Mouse (Mus musculus): ENCODE measurements at regions not wholly inside any gene's neighbourhood (a gene's known extent, or its start where the extent isn't known, plus 50 kb on each side); places are given as distances from the start of the nearest gene placed in this dataset.

DNA sequence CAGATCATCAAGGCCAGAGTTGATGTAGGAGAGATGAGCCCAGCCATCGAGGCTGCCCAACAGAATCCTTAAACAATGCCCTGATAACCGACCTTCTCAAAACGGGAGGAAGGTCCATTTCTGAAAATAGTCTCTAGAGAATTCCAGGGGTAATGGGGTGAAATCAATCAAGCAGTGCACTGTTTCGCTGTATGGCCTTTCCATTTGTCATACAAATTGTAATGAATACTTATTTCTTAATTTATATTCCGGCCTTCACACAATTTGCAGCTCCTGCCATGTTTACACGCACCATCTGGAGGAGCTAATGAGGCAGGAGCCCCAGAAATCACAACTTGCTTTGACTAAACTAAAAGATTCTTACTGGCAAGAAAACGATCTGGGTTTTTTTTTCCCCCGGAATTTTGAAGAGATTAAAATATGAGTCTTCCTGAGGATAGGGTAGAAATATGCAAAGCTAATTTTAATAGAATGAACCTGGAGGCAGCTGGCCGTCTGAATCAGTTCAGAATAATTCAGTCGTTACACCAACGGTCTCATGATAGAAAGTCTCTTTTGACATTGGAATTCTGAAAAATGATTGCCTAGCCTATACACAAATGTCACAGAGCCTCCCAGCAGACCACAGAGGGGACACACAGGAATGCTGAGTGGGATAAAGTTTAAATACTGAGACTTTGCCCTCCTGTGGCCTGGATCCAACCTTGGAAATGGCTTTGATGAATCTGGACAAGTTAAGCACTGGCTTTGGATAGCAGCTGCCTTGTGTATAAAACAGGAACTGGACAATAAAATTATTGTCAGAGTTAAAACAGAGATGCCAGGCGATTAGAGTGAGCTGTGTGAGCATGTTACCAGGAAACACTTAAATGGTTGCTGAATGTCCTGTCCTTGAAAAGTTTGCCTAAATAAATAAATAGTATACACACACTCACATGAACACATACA lies 115.0 kb upstream of the Frem1 start:
- no peak for DNase-seq (ENCODE audit: low read depth)

GRCm38 (mm10) chr4:83146740-83147139 lies 94.6 kb upstream of the Frem1 start:
- no peak for DNase-seq (ENCODE audit: low read depth)

- no peak for DNase-seq (ENCODE audit: low read depth)
Observed at GRCm38 (mm10) chr4:83145738-83146217, 93.6 kb upstream of the Frem1 start.

GRCm38 (mm10) chr4:83144781-83145517 lies 92.8 kb upstream of the Frem1 start:
- DNase-seq (ENCODE audit: low read depth), result no peak

DNA sequence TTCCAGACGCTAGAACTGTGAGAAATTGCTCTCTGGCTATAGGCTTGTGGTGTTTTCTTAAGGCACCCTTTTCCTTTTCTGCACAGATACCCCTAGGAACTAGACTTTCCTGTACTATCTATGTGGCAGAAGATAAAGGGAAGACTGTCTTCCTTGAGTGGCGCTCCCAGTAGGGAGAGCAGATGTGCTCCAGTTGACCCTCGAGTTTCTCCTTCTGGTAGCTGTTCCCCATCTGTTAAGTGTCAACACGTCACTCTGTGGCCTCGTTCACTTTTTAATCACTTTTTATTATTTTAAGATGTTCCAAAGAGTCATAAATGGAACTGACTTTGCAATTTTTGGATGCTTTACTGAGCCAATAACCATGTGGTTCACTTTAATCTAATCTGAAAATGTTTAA lies 89.6 kb upstream of the Frem1 start:
- no peak for DNase-seq (ENCODE audit: low read depth)

- no peak for DNase-seq (ENCODE audit: low read depth)
Observed at GRCm38 (mm10) chr4:83122668-83123005, 70.5 kb upstream of the Frem1 start.

DNA sequence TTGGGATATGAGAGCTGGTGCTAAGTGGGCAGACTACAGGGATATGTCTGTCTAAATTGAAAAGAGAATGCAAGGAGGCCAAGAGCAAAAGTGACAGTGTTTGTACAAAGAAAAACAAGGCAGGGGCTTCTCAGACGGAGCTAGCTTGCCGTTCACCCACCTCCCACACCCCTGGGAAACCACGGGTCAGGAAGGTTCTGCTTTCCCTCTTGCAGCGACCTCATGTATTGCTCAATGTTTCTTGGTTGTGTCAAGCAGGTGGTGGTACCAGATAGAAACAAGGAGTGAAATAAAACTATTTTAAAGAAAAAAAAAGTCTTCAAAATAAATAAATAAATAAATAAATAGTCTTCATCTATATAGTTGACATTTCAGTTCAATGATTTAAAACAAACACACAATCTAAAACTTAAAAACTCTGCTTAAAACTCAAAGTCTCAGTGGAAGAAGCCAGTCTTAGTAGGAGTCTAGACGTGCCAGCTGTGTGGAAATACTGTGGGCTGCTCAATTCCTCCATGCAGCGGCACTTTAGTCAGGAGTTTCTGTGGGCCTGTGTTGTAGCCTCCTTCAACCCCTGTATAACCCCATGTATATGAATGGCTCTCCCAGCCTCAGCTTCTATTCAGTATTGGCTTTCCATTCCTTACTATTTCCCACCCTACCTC lies 70.0 kb upstream of the Frem1 start:
- peak; percentile 30 for DNase-seq (ENCODE audit: low read depth)

GRCm38 (mm10) chr4:83108659-83108967 lies 56.5 kb upstream of the Frem1 start:
- DNase-seq (ENCODE audit: low read depth), result no peak

- no peak for DNase-seq (ENCODE audit: low read depth)
Observed at GRCm38 (mm10) chr4:83107958-83108658, 56.0 kb upstream of the Frem1 start.

DNA sequence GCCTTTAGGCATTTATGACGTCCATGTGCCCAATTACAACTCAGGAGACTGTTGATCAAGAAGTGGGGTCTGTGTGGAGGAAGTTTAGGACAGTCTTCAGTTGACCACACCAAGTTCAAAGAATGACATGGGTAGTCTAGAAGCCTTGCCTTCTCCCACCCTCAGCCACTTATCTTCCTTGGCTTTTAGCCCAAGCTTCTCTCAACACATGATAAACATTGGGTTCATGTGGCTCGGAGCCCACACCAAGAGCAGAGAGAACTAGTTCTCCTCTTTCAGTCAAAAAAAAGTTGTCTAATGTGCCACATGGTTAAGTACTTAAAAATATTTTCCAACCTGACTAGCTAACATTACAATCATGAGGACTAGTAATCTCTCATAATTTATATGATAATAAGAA lies 55.0 kb upstream of the Frem1 start:
- DNase-seq (ENCODE audit: low read depth), result no peak

DNA sequence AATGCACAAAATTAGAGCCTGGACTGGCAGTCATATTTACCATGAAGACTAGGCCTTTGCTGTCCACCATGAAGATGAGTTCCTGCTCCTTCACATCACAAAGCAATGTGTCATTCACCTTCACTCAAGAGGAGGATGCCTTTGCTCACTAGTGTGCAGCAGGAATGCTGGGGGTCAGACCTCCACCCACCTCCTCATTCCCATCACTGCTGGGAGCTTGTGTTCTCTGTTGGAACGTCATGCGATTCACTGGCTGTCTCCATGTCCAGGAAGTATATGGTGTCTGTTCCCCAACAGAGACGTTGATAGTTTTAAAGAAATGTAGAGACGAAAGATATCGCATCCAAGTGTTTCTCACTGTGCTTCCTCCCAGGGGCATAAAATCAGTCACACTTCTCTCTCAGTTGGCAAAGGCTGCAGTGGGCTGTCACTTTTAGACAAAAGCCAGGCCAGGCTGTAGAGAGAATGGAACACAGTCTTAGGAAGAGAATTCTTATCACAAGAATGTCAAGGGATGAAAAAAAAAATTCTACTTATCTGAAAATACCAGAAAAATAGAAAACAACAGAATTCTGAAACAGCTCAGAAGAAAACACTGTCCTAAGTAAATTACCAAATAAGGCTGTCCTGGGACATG lies 52.0 kb upstream of the Frem1 start:
- no peak for DNase-seq (ENCODE audit: low read depth)

DNA sequence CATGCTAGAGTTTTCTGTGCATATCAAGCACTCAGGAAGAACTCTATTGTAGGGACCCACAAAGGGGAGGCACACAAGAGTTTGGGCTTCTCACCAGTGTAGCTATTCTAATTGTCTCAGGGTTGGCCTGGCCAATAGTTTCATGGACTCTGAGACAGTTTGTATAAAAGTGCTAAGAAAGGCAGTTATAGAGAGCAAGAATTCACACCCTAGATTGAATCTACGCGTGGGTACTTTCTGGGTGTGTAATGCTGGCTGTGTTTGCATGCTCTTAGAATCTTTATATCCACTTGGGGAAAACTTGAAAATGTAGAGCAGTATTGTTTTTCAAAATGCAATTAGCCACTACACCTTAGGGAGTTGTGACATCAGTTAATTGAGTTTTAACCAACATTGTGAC lies 50.8 kb upstream of the Frem1 start:
- DNase-seq (ENCODE audit: low read depth), result no peak

- no peak for DNase-seq (ENCODE audit: low read depth)
Observed at GRCm38 (mm10) chr4:83102022-83102421, 49.9 kb upstream of the Frem1 start.

Data from fibroblast of lung, adult 2 months (primary cell).